Mouse (Mus musculus) lung, postnatal 10 days (tissue): ENCODE results near the gene Matn3.
A peak's percentile ranks its signal among the peaks of the same experiment; 100 is the strongest.

Experiments
- DNase-seq: peaks from one replicate; pipeline ENCODE4 v3.0.0; 2021

Matn3 gene

DNA sequence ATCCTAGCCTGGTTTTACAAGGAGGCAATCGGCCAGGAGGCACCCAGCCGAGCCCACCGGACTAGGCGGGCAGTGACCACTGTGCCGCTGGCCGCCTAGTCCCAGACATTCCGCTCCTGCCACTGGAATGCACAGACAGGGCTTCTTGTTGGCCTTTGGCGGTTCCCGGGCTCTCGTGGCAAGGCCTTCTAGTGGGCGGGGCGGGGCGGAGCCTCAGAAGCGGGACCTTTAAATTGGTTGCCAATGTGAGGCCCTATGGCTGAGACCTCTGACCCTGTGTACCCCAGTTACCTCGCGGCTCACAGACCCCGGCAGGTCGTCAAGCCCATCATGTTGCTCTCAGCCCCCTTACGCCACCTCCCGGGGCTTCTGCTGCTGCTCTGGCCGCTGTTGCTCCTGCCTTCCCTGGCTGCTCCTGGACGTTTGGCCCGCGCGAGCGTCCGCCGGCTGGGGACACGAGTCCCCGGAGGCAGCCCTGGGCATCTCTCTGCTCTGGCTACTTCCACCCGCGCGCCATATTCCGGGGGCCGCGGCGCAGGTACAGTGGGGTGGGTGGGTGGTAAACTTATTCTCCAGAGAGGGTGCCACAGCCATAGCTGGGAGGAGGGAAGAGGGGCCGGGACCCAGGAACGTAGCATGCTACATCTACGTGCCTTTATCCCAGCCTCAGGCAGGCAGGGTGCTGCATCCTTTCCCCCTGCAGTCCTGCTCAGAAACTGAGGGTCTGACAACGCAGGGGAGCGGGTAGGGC, at the start of gene Matn3:
Matn3 (plus strand) TSS at position 216 of the 751 bp plus-strand sequence.
- peak; percentile 88 for DNase-seq

DNA sequence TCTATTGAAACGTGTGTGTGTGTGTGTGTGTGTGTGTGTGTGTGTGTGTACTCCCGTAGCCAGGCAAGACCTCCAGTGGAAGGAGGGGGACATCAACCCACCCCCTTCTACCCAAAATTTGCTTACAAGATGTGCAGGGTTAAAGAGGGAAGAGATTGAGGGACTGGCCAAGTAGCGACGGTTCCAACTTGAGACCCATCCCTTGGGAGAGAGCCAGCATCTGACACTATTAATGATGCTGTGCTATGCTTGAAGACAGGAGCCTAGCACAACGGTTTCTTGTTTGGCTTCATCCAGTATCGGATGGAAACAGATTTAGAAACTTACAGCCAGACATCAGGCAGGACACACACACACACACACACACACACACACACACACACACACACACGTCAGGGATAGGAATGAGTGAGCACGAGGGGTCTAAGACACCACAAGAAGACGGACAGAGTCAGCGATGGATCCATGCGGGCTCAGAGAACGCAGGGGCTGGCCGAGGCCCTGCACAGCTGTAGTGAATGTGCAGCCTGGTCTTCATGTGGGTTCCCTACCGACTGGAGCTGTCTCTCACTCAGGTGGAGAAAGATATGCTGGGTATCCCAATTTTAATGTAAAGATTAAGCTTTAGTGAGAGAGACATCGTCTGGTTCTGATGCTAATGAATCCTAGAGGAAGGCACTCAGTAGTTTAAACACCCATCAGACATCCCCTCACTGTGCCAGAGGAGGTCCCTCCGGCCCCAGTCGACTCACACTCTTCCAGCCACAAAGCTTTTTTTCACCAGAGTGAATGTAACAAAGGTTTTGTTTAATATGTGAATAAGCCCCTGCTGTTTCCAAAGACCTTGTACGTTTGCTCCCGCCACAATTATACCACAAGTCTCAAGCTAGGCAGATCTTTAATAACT, 48.6 kb upstream of the Matn3 start:
- no peak for DNase-seq

DNA sequence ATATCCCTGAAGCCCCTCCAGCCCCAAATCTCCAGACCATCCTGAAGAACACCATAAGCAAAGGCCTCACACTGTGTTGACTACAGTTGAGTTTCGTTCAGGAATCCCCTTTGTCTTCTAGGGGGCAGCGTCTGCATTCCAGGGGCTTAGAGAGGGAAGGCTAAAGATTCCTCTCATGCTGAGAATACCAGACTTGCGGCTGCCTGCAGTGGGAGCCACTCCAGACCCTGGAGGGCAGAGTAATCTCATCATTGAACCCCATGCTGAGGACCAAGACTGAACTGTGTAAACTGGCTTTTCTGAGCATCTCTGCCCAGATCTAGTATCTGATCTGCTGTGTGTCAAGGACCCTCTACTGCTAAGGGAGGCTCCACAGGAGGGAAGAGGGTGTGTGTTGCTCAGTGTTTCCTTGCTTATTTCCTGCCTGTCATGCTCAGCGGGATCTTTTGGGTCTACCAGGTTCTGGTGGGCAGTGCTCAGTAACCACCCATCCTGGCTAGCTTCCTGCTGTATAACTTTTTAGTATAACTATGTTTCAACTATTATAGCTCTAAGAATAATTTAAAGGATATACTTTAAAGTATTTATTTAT, 47.5 kb upstream of the Matn3 start:
- no peak for DNase-seq

DNA sequence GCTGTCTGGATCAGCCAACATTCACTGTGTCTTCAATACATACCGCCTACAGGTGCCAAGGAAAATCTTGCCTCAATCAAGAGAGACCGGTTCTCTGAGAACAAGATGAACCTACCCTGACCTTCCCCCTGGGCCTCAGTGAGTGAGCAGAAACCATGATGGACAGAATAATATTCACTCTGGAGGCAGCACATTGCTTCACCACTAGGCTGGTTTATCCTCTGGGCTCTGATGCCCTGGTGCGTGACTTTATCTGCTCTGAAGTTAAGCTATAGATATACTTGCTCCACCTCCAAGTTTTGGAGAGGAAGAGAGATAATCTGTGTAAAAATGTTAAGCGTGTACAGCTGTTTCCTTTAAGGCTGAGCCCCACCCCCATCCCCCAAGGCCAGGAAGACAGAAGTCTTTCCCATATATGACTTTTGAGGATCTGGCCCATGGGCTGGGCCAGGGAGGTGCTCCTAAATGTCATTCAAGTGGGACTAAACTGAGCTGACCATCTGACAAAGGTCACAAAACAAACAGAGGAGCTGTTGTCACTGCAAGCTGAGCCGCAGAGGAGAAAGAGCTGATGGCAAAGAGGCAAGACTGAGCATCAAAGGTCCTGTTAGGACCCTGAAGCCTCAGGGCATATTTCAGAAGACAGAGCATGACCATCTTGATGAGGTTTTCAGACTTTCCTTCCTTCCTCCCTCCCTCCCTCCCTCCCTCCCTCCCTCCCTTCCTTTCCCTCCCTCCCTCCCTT, 46.6 kb upstream of the Matn3 start:
- peak; percentile 51 for DNase-seq

DNA sequence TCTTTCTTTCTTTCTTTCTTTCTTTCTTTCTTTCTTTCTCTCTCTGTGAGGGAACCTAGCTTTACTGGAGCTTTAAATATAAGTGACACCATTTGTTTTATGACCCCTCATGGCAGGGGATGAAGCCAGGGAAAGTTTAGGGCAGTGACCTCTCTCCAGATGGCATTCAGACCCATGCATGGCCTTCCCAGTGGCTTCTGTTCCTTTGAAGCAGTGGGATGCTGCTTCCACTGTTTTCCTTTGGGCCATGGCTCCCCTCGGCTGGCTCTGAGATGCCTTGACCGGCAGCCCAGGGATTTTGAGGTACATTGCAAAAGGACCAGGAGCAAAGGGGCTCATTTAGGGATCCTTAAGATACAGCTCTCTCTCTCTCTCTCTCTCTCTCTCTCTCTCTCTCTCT, 45.8 kb upstream of the Matn3 start:
- no peak for DNase-seq

DNA sequence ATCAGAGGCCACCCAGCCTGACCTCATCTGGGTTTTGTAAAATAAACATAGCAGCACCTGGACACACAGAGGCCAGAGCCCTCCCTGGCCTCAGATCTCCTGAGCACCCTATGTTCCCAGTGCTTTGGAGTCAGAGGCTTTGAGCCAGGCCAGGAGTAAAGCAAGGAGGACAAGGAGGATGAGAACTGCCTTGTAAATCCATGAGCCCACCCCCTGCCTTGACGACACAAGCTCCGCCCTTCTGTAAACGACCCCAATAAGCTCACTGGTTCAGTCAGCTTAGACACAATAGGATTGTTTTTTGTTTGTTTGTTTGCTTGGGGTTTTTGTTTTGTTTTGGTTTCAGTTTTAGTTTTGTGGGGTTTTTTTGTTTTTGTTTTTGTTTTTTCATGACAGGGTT, 45.2 kb upstream of the Matn3 start:
- no peak for DNase-seq

DNA sequence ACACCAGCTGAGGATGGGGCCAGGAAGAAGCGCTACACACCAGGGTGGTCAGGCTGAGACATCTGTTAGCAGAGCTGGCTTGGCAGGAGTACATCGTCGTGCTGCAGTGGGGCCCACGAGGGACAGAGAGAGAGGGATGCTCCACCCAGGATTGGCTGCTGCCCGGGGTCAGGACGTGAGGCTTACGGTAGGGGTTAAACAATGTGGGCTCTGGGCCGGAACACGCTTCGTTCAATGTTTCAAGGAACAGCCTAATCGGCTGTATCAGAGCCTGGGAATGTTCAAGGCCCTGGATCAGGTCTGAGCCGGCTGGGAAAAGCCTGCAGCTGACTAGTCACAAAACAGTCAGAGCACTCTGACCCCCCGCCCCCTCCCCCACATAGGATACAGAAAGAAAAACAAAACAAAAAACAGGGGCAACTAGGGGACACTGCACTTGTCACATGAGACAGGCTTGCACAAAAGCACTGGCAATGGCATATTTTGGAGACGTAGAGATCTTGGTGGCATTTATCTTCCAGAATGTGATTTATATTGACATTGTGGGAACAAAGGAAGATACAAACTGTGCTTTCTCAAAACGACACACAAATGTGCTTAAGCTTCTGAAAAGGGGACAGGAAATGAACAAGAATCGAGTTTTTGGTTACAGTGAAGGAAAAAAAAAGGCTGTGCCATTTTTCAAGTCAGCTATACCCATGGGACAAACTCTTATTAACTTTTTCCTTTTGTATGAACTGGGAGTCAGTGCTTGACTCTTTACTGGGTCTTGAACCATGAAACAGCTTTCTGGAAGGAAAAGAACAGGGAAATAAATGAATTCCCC, 34.7 kb upstream of the Matn3 start:
- DNase-seq, result peak; percentile 54

DNA sequence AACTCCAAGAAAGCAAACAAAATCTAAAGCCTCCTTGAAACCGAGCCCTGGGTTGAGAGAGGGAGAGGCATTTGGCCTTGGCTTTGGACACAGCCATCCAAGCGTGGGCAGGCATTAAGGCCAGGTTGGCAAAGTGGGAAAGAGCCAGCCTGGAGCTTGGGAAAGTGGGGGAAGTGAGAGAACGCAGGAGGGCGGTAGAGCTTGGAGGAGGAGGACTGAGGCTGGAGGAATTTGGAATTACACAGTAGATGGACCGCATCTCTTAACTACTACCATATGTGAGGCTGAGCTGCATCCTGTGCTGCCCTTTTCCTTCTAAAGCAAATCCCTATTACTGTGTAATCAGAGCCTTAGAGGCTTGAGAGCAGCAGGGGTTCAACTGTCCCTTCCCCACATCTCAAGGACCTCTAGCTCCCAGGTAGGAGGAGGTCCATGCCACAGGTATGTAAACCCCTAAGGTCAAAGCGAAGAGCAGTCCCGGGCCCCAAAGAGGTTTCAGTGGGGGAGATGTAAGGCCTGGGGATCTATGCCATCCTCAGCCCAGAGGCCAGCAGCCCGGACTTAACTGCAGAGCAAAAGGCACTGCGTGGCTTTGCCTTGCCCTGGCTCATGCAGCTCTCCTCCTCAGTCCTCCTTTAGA, 33.9 kb upstream of the Matn3 start:
- no peak for DNase-seq

DNA sequence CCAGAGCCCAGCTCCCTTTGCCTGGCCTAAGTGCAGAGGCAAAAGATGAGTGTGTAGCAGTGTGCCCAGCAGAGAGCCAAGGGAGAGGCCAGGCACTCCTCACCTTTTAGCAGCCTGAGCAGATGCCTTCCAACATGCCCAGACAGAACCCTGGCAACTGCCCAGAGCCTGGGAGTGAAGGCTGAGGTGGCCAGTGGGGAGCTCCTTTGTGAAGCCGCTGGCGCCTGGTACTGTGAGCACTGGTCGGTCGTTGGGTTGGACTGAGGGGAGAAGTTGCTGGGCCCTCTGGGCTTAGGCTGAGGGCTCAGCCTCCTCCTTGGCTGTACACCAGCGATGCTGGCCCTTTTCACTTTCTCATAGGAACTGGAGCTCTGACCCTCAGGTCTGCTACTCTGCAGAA, 31.4 kb upstream of the Matn3 start:
- peak; percentile 60 for DNase-seq

DNA sequence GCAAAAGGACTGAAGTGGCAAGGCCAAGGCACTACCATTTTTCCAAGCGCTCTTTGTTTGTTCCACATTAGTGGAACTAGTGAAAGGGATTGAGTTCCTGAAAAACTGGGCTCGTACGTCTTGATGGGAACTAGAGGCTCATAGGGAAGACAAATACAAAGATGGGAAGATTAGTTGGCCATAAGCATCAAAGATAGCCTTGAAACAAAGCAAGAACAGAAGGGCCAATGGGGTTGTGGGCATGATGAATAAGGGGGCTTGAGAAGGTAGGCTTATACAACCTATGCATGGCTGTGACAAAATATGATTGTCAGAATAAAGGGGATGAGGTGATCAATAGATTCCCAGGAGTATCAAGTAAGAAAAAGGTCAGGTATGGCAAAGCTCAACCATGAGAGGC, 28.5 kb upstream of the Matn3 start:
- DNase-seq, result no peak

DNA sequence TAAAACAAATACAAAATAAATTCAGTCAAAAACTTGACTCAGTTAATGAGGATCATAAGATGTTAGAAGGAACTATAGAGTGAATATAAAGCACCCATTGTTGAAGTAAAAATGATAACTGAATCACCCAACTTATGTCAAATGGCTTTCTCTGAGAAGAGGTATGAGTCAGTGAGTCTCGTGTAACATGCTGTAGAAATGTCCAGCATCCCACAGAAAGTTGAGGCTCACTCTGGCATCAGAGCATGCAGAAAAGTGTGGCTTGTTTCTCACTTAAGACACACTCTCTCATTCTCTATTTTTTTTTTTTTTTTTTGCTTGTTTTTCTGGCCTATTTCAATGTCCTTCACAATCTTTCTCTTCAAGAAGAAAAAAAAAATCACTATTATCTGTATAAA, 26.7 kb upstream of the Matn3 start:
- DNase-seq, result no peak

DNA sequence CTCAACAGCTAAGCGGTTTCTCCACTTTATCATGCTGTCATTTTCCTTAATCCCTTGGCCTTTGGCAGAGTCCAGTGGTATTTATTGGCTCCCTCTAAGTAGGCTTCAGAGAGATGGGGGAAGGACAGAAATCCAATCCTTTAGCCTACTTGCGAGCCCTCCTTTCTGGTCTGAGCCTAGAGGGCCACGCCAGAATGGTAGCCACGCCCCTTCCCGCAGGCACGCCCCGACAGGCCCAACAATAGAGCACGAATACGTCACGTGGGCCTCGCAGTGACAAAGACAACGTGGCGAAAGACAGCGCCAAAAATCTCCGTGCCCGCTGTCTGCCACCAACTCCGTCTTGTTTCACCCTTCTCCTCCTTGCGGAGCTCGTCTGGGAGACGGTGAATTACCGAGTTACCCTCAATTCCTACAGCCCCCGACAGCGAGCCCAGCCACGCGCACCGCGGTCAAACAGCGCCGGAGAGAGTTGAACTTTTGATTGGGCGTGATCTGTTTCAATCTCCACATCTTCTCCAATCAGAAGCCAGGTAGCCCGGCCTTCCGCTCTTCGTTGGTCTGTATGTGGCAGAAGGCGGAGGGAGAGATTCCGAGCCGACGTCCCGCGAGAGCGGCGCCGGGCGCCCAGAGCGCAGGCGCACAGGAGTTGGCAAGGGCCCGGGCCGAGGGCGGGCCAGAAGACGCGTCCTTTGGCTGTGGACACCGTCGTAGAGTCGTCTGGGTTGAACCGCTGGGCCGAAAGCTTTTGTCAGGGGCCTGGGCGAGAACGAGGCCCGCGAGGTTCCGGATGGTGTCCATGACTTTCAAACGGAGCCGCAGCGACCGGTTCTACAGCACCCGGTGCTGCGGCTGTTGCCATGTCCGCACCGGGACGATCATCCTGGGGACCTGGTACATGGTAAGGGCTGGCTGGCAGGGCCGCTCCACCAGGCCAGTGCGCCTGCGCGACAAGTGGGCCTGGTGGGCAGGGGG, 26.0 kb upstream of the Matn3 start, which contains the start of gene Laptm4a:
Laptm4a (plus strand) TSS at position 271 of the 975 bp plus-strand sequence.
- peak; percentile 98 for DNase-seq

DNA sequence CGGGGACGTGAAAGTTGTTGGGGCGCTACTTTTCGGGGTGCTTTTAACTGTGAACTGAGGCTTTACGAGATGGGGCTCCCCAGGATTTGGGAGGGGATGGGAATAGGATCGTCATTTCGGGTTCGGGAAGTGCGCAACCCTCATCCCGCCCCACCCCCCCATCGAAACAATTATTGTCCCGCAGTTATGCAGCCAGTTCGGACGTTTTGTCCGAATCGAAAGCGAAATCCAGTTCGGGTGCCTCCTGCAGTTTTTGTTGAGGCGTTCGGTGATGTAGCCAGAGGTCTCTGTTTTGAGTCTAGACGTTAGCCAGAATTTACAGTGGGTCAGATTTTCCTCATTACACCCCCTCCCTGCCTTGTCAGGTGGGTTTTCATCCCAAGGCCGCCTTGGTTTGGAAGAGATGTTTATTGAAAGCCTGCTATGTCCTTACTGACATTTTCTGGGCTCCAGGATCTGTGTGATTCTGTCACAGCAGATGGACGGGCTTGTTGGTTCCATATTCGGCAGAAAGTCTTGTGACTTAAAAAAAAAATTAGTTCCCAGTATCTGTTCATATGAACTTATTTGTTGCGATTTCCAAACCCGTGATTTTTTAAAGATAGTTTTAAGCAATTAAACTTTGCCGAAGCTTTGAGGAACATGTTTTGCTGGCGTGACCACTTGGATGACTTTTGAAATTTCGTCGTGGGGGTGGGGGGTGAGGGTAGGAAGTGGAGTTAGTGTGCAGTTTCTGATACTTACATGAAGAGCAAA, 25.2 kb upstream of the Matn3 start:
- no peak for DNase-seq

DNA sequence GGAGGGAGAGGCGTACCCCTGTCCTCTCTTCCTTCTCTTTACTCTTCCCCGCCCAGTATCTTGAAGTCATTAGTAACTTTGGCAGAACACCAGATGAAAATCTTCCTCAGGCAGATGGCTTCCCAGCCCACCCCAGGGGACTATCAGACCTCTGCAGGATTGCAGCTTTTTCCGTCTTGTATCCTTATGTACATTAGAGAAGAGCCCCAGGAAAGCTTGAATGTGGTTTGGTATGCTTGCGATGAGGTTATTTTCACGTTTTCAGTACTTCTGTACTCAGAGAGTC, 24.7 kb upstream of the Matn3 start:
- DNase-seq, result peak; percentile 25

DNA sequence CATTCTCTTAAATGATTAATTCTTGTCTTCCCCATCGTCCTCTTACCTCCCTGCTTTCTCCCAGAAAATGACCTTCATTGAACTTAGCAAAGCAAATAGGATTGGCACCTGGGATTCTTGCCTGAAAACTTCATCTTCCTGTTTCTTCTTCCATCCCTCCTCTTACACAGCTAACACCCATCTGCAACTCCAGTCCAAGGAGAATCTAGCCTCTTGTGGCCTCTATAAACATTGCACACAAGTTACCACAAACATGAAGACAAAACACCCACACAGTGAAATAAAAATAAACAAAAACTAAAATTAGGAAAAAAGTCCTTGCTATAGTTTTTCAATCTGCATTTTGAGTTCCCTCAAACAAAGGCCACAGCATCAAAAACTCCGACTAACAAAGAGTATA, 24.1 kb upstream of the Matn3 start:
- no peak for DNase-seq

DNA sequence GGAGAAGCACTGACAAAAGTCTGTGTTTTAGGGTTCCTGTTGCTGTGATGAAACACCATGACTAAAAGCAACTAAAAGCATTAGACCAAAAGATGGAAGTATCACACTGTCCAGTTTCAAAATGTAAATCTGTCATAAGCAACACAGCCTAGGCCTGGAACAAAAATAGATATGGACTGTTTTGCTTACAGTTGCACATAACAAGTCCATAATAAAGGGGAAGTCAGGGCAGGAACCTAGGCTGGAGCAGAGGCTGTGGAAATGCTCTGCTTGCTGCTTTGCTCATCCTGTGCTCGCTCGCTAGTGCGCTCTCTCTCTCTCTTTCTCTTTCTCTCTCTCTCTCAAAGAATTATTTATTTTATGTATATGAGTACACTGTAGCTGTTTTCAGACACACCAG, 20.1 kb upstream of the Matn3 start:
- DNase-seq, result no peak

DNA sequence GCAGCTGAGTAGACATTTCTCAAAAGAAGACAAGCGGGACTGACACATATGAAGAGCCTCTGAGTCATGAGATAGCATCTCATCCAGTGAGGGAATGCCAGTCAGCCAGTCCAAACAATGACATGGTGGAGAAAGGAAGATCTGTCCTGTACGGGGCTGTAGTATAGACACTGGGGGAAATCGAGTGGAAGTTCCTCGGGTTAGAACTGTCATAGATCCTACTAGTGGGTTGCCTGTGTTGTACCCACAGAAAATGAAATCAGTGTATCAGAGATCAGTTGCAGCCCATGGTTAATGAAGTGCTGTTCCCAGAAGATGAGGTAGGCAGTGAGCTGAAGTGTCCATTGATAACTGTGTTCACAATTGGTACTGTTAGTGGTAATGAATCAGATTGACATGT, 19.0 kb upstream of the Matn3 start:
- DNase-seq, result no peak

DNA sequence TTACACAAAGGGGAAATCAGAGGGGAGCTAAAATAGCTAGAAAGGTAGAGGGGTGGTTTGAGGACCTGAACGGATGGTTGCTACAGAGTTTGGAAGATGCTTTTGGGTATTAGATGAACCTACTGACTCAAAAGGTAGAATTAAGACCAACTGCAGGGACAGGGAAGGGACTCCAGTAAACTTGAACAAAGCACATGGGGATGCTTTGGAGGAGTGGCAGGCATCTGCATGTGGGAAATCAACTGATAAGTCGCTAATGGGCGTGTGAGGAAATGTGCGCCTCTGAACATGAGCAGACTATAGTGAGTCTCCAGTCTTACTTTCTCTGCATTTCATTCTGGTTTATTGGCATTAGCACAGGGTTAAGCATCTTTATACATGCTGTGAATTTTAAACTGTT, 16.6 kb upstream of the Matn3 start:
- DNase-seq, result no peak

DNA sequence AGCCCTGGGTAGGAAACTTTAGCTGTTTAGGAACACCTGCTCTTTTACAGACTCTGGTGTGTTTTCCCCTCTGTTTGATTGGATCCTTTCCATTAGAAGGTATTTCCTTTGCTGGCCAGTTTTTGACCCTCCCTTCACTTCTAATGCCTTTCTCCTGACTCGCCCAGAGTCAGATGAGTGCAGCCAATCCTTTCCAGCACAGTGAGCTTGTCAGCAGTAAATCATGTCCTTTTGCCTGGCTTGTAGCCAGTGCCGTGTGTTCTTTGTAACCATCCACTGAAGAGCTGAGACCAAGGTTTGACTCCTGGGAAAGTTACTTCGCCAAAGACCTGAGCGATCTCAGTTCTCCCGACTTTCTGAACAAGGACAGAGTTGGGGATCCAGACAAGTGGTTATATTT, 12.4 kb upstream of the Matn3 start:
- no peak for DNase-seq

DNA sequence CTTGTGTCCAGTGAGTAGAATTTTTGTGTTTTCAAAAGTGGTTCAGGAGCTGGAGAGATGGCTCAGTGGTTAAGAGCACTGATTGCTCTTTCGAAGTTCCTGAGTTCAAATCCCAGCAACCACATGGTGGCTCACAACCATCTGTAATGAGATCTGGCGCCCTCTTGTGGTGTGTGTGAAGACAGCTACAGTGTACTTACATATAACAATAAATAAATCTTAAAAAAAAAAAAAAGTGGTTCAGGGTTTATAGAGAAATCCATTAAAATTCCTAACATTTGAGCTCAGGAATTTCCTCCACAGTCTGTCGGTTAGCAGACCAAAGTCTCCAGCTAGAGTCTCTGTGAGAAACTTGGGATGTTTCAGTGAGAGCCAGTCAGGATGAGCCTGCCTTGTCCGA, 11.5 kb upstream of the Matn3 start:
- peak; percentile 32 for DNase-seq
